9 mouse cellular contexts compared by ENCODE assay signal in genomic region chr2:168338382-168338781, GRCm38 (mm10). TPM values are rescaled to one million over a fixed set of nuclear protein-coding genes. Genes with fewer than 3 reads are reported as not detected.
DNase-seq lines count a peak whose midpoint lies in the region; ATAC-seq lines count a peak whose summit lies in the region.
"Had no signal": no experiment of that assay in that cellular context is flagged by ENCODE, and none has a peak within 500 bp of the region (broad histone marks: within the 10 kb centered on the region; RNA-seq: fewer than 3 reads in every experiment).

No protein-coding gene starts in this region.

- no peaks in the 10 kb centered on the region for H3K36me3 ChIP-seq in forebrain, embryonic 10.5 days (replicated peaks)
- H3K36me3 ChIP-seq in forebrain, embryonic 12.5 days (replicated peaks) = no peaks in the 10 kb centered on the region
- H3K36me3 ChIP-seq in embryonic facial prominence, embryonic 11.5 days (replicated peaks; ENCODE audit: control insufficient read depth, insufficient read depth, low read depth, low read length) = no peaks in the 10 kb centered on the region
- H3K36me3 ChIP-seq in neural tube, embryonic 11.5 days (ENCODE audit: control insufficient read depth, insufficient read depth, low read length) = no peaks in the 10 kb centered on the region

- H3K9me3 ChIP-seq in forebrain, embryonic 10.5 days = no peaks in the 10 kb centered on the region
- H3K9me3 ChIP-seq in forebrain, embryonic 12.5 days = no peaks in the 10 kb centered on the region
- H3K9me3 ChIP-seq in embryonic facial prominence, embryonic 11.5 days (replicated peaks; ENCODE audit: control insufficient read depth, low read length) = no peaks in the 10 kb centered on the region
- H3K9me3 ChIP-seq in neural tube, embryonic 11.5 days (ENCODE audit: control insufficient read depth, low read length) = no peaks in the 10 kb centered on the region

- no peak overlapping the region for H3K4me2 ChIP-seq in forebrain, embryonic 12.5 days
- no peak overlapping the region for H3K4me2 ChIP-seq in embryonic facial prominence, embryonic 11.5 days (ENCODE audit: low read depth, low read length)
- H3K4me2 ChIP-seq in neural tube, embryonic 11.5 days (ENCODE audit: low read depth) = no peak overlapping the region

- 72% methylated on average over 4 of the region's 4 CpGs for WGBS in forebrain, embryonic 10.5 days
- 55% methylated on average over 4 of the region's 4 CpGs for WGBS in forebrain, embryonic 12.5 days
- WGBS in embryonic facial prominence, embryonic 11.5 days = 66% methylated on average over 4 of the region's 4 CpGs
- 65% methylated on average over 4 of the region's 4 CpGs for WGBS in neural tube, embryonic 11.5 days

- H3K27ac ChIP-seq in forebrain, embryonic 10.5 days = no peak overlapping the region
- no peak overlapping the region for H3K27ac ChIP-seq in forebrain, embryonic 12.5 days
- H3K27ac ChIP-seq in embryonic facial prominence, embryonic 11.5 days (replicated peaks; ENCODE audit: low read depth, low read length) = no peak overlapping the region
- H3K27ac ChIP-seq in neural tube, embryonic 11.5 days (ENCODE audit: low read depth, low read length) = no peak overlapping the region

- ATAC-seq in forebrain, embryonic 12.5 days (ENCODE audit: low FRiP score) = no peak
- no peak for ATAC-seq in embryonic facial prominence, embryonic 11.5 days (replicated peaks; ENCODE audit: insufficient number of reproducible peaks, low FRiP score, low TSS enrichment, low read depth)
- no peak for ATAC-seq in neural tube, embryonic 11.5 days (ENCODE audit: insufficient read depth, low FRiP score, low TSS enrichment)

- H3K9ac ChIP-seq in forebrain, embryonic 12.5 days = no peak overlapping the region
- no peak overlapping the region for H3K9ac ChIP-seq in embryonic facial prominence, embryonic 11.5 days (replicated peaks; ENCODE audit: low read length)
- H3K9ac ChIP-seq in neural tube, embryonic 11.5 days (ENCODE audit: low read length) = no peak overlapping the region

- no peak overlapping the region for H3K4me3 ChIP-seq in forebrain, embryonic 10.5 days
- no peak overlapping the region for H3K4me3 ChIP-seq in forebrain, embryonic 12.5 days (replicated peaks)
- no peak overlapping the region for H3K4me3 ChIP-seq in embryonic facial prominence, embryonic 11.5 days (ENCODE audit: low read depth, low read length)
- no peak overlapping the region for H3K4me3 ChIP-seq in neural tube, embryonic 11.5 days (ENCODE audit: low read depth, low read length)

- DNase-seq in forebrain, embryonic 10.5 days (ENCODE audit: extremely low spot score, low spot score) = peak; percentile 61
- DNase-seq in embryonic facial prominence, embryonic 11.5 days (ENCODE audit: low spot score) = peak; percentile 56
- DNase-seq in layer of hippocampus, adult 9-11 months = peak; percentile 82
- DNase-seq in neural tube, embryonic 11.5 days (ENCODE audit: low spot score) = peak; percentile 72
- no peak for DNase-seq in heart, adult 11 months
- DNase-seq in retina, embryonic 14.5 days (ENCODE audit: low spot score) = no peak
- no peak for DNase-seq in ovary, postnatal 36 days (ENCODE audit: low spot score)
- DNase-seq: cerebellum, adult 11-12 months had no signal

- peaks cover 52% of the 10 kb centered on the region for H3K4me1 ChIP-seq in forebrain, embryonic 10.5 days
- H3K4me1 ChIP-seq in forebrain, embryonic 12.5 days = peaks cover 26% of the 10 kb centered on the region
- H3K4me1 ChIP-seq in embryonic facial prominence, embryonic 11.5 days (ENCODE audit: control insufficient read depth, insufficient read depth, low read length) = peaks cover 2% of the 10 kb centered on the region; the same call in 1 of the 2 replicates
- no peaks in the 10 kb centered on the region; the same call in 1 of the 2 replicates for H3K4me1 ChIP-seq in neural tube, embryonic 11.5 days (ENCODE audit: control insufficient read depth, insufficient read depth, low read length)

- H3K27me3 ChIP-seq in forebrain, embryonic 10.5 days (ENCODE audit: poor library complexity, severe bottlenecking) = peaks cover 48% of the 10 kb centered on the region
- peaks cover 57% of the 10 kb centered on the region for H3K27me3 ChIP-seq in forebrain, embryonic 12.5 days
- no peaks in the 10 kb centered on the region for H3K27me3 ChIP-seq in embryonic facial prominence, embryonic 11.5 days (ENCODE audit: control insufficient read depth, insufficient read depth, low read length)
- no peaks in the 10 kb centered on the region for H3K27me3 ChIP-seq in neural tube, embryonic 11.5 days (ENCODE audit: control insufficient read depth, insufficient read depth, low read length)

RNA-seq across cellular contexts. Expression of gene Kcng1, which starts 56.8 kb away (rescaled TPM):
- 2.6 and 2.7 TPM in 2 replicates for polyA plus RNA-seq in forebrain, embryonic 10.5 days (2016; fragmentation: Nextera tagmentation; extraction: Ambion mirVana)
- 3.7 TPM in 2 replicates for polyA plus RNA-seq in forebrain, embryonic 12.5 days (2016; fragmentation: Nextera tagmentation; extraction: Ambion mirVana)
- 0.50 and 0.92 TPM in 2 replicates for polyA plus RNA-seq in embryonic facial prominence, embryonic 11.5 days (2014; fragmentation: Nextera tagmentation; extraction: Ambion mirVana)
- polyA plus RNA-seq in neural tube, embryonic 11.5 days (2014; fragmentation: Nextera tagmentation; extraction: Ambion mirVana) = 0.34 and 0.52 TPM in 2 replicates

Comparison
In these comparisons a context has a peak if more than half of its experiments do, and no peak if none do; other contexts are left out.
1. DNase-seq: peak in forebrain, embryonic 10.5 days (single experiment), embryonic facial prominence, embryonic 11.5 days (single experiment), layer of hippocampus, adult 9-11 months (single experiment) and neural tube, embryonic 11.5 days (single experiment); none in heart, adult 11 months (single experiment), retina, embryonic 14.5 days (single experiment) and ovary, postnatal 36 days (single experiment).